Mouse (Mus musculus) myocyte (in vitro differentiated cells): ENCODE data around the gene Gm28038.

Source experiments
- E2F4 ChIP-seq: IDR thresholded peaks from one replicate; pipeline ENCODE4 v1.6.1; 2011; ENCODE audit warnings: mild to moderate bottlenecking, control low read depth, moderate library complexity; ENCODE audit not compliant: insufficient read depth
- MAX ChIP-seq: IDR thresholded peaks from one replicate; pipeline ENCODE4 v1.6.1; 2011; ENCODE audit warnings: low read depth, mild to moderate bottlenecking, control low read depth
- POLR2A ChIP-seq: IDR thresholded peaks from one replicate; pipeline ENCODE4 v1.6.1; 2011; ENCODE audit warnings: low read depth, mild to moderate bottlenecking, control low read depth, moderate library complexity; ENCODE audit not compliant: insufficient read length
- POLR2AphosphoS2 ChIP-seq: IDR thresholded peaks from one replicate; pipeline ENCODE4 v1.6.1; 2011; ENCODE audit warnings: low read depth, control low read depth; ENCODE audit not compliant: insufficient read length
- TCF12 ChIP-seq: IDR thresholded peaks from one replicate; pipeline ENCODE4 v1.6.1; 2011; ENCODE audit warnings: mild to moderate bottlenecking, control low read depth; ENCODE audit not compliant: poor library complexity, insufficient read depth, severe bottlenecking
- USF1 ChIP-seq: IDR thresholded peaks from one replicate; pipeline ENCODE4 v1.6.1; 2011; ENCODE audit warnings: low read depth, mild to moderate bottlenecking, control low read depth, moderate library complexity

DNA sequence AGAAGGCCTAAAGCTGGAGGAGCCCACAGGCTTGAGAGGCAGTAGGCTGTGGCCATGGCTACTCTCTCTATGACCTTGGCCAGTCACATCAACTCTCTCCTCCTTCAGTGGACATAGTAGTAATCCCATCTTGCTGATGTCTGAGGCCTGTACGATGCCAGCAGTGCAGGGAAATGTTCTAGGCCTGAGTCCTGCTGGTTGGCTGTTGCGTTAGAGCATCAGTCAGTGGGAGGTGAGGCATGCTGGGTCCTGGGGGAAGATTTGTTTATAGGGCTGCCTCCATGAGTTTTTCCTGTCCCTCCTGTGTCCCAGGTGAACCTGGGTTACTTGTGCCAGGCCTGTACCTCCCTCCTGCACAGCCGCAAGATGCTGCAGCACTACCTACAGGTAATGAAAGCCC is 61.2 kb downstream of the Gm28038 start:
- no peak for TF ChIP-seq POLR2AphosphoS2
- TF ChIP-seq POLR2A, result no peak
- TF ChIP-seq E2F4, result no peak
- TF ChIP-seq USF1, result no peak
- no peak for TF ChIP-seq MAX
- no peak for TF ChIP-seq TCF12
